Mouse (Mus musculus) ES-Bruce4 (cell line): Measurements from ENCODE around the gene Ift140.

Experiments used
- CTCF ChIP-seq: IDR thresholded peaks from one replicate; pipeline ENCODE4 v1.8.1; 2011; ENCODE audit warnings: low read depth, low read length
- EP300 ChIP-seq: IDR thresholded peaks from 2 replicates; pipeline ENCODE4 v1.6.1; 2011; ENCODE audit warnings: low read depth, low read length; ENCODE audit not compliant: insufficient read depth

GRCm38 (mm10) chr17:25109578-25109977 is 93.7 kb downstream of the Ift140 start:
- TF ChIP-seq CTCF: peak; percentile 52
- no peak for TF ChIP-seq EP300
